Mouse (Mus musculus): ENCODE data around the gene Inpp5d. TPM values are rescaled to one million over a fixed set of nuclear protein-coding genes. Genes with fewer than 3 reads are reported as not detected.

Inpp5d gene
- polyA plus RNA-seq, 1 experiment from 2014 or later, result 6.2 TPM

- Histone ChIP-seq H3K4me1 (replicated peaks) (no peaks in the 10 kb centered on the region; the same call in 1 of the 2 replicates), H3K27ac (no peak overlapping the region), H3K27me3 (ENCODE audit: insufficient read depth, poor library complexity, severe bottlenecking) (0 out of 2 replicates have a peak, but pooled peaks cover under 1% of the 10 kb centered on the region), H3K4me3 (no peak overlapping the region), H3K36me3 (no peaks in the 10 kb centered on the region), H3K9me3 (no peaks in the 10 kb centered on the region)
- DNase-seq (ENCODE audit: low spot score), result no peak
- 91% methylated on average over 5 of the region's 5 CpGs for WGBS
Observed at GRCm38 (mm10) chr1:87603389-87603788, 16.7 kb upstream of the Inpp5d start.

DNA sequence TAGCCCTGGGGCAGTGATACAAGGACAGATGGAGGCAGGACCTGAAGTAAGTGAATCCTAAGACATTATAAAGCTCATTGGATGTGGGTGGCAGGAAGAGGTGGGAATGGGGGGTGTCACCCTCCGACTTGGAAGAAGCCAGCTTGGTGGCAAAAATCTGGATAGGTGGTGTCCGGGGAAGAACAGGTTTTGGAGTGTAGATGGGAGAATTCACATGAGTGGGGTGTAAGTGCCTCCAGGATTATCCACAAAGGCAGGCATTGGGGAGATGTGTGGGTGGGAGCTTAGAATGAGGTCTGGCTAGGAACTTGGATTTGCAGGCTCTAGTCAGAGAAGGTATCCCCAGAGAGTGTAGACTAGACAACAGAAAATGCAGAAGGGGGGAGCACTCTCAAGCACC lies 14.8 kb upstream of the Inpp5d start:
- Histone ChIP-seq H3K36me3 (no peaks in the 10 kb centered on the region), H3K4me3 (no peak overlapping the region), H3K27me3 (ENCODE audit: insufficient read depth, poor library complexity, severe bottlenecking) (no peaks in the 10 kb centered on the region), H3K27ac (no peak overlapping the region), H3K9me3 (no peaks in the 10 kb centered on the region), H3K4me1 (replicated peaks) (no peaks in the 10 kb centered on the region; the same call in 1 of the 2 replicates)
- no peak for DNase-seq (ENCODE audit: low spot score)
- 82% methylated on average over 2 of the region's 2 CpGs for WGBS

GRCm38 (mm10) chr1:87607385-87608091 lies 12.6 kb upstream of the Inpp5d start:
- no peaks in the 10 kb centered on the region for H3K9me3 ChIP-seq
- no peak for DNase-seq (ENCODE audit: low spot score)
- no peaks in the 10 kb centered on the region for H3K36me3 ChIP-seq
- no peaks in the 10 kb centered on the region; the same call in 1 of the 2 replicates for H3K4me1 ChIP-seq (replicated peaks)
- H3K4me3 ChIP-seq, result no peak overlapping the region
- WGBS, result 79% methylated on average over 21 of the region's 21 CpGs
- no peak overlapping the region for H3K27ac ChIP-seq
- H3K27me3 ChIP-seq (ENCODE audit: insufficient read depth, poor library complexity, severe bottlenecking), result no peaks in the 10 kb centered on the region

- Histone ChIP-seq H3K36me3 (no peaks in the 10 kb centered on the region), H3K9me3 (no peaks in the 10 kb centered on the region)
- WGBS, result 31% methylated on average over 7 of the region's 7 CpGs
Observed at GRCm38 (mm10) chr1:87608416-87609046, 11.6 kb upstream of the Inpp5d start.

DNA sequence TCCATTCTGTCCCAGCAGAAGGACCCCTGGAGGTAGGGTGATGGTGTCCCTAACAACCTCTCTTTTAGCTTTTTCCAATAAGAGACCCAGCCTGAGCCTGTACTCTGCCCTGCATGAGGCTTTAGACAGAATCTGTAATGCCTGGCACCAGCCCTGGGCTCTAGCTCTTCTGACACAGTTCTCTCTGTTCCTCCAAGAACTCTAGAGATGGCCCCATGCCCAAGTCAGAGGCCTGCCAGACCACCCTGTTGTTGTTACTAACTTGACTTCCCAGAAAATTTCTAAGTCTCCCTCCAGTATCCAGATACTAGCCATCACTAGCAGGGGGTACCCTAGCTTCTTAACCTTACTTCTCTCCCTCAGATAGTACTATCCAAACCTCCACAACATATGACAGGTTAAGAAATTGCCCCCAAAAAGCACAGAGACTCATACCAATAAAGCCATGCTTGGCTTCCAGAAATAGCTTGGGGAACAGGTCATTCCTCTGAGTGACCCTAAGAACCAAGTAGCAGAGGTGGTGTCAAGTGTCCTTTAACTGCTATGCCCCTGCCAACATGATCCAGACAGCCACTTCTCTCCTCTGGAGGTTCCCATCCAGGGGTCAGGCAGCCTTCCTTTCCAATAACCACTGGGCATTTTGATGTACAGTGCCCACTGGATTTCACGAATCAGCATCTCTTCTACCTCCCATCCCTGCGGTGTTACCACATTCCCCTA lies 5.4 kb upstream of the Inpp5d start:
- Histone ChIP-seq H3K4me3 (no peak overlapping the region), H3K4me1 (replicated peaks) (no peaks in the 10 kb centered on the region), H3K36me3 (no peaks in the 10 kb centered on the region), H3K27me3 (ENCODE audit: insufficient read depth, poor library complexity, severe bottlenecking) (no peaks in the 10 kb centered on the region), H3K9me3 (no peaks in the 10 kb centered on the region), H3K27ac (no peak overlapping the region)
- 85% methylated on average over 2 of the region's 2 CpGs for WGBS
- no peak for DNase-seq (ENCODE audit: low spot score)

More at GRCm38 (mm10) chr1:87608416-87609046, 11.6 kb upstream of the Inpp5d start:
- no peak overlapping the region for H3K27ac ChIP-seq
- H3K4me1 ChIP-seq (replicated peaks), result no peaks in the 10 kb centered on the region; the same call in 1 of the 2 replicates
- no peaks in the 10 kb centered on the region for H3K27me3 ChIP-seq (ENCODE audit: insufficient read depth, poor library complexity, severe bottlenecking)
- no peak overlapping the region for H3K4me3 ChIP-seq
- peak; percentile 75 for DNase-seq (ENCODE audit: low spot score)

GRCm38 (mm10) chr1:87620693-87621092 lies 581 bp downstream of the Inpp5d start:
- no peaks in the 10 kb centered on the region for H3K36me3 ChIP-seq
- DNase-seq (ENCODE audit: low spot score), result no peak
- H3K27ac ChIP-seq, result peak overlapping the region; percentile 67
- H3K4me3 ChIP-seq, result peak overlapping the region; percentile 23
- 73% methylated on average over 6 of the region's 6 CpGs for WGBS
- peaks cover 25% of the 10 kb centered on the region for H3K4me1 ChIP-seq (replicated peaks)
- no peaks in the 10 kb centered on the region for H3K9me3 ChIP-seq
- H3K27me3 ChIP-seq (ENCODE audit: insufficient read depth, poor library complexity, severe bottlenecking), result no peaks in the 10 kb centered on the region

DNA sequence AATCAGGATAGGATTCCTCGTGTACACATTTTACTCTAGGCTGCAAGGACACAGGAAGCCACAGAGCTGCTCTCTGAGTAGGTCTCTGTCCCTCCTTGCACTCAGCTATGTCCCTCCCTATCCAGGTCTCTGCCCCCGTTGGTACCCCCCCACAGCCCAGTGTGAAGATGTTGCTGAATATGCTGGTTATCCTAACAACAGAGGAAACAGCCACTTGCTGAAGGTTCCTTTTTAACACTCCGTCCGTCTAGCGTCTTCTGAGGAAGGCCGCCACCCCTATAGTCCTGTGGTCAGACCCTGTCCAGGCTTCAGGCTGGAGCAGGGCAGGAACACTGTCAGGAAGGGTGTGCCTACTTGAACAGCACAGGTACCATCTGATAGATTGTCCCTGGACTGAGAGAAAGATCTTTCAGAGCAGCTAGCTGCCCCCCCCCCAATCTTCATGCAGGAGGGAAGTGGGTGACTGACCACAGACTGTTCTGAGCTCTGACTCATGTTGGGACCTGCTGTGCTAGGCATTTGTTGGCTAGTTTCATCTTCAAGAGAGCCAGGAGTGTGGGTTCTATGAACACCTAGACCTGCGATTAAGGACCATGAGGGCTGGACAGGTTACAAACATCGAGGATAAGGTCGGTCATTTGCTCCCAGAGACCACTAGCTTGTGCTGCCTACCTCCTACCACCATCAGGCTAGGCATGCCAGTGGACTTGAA lies 1.2 kb downstream of the Inpp5d start:
- Histone ChIP-seq H3K27me3 (ENCODE audit: insufficient read depth, poor library complexity, severe bottlenecking) (no peaks in the 10 kb centered on the region), H3K4me3 (no peak overlapping the region), H3K9me3 (no peaks in the 10 kb centered on the region), H3K4me1 (replicated peaks) (peaks cover 25% of the 10 kb centered on the region), H3K36me3 (no peaks in the 10 kb centered on the region), H3K27ac (peak overlapping the region; percentile 45)
- WGBS, result 91% methylated on average over 9 of the region's 9 CpGs
- no peak for DNase-seq (ENCODE audit: low spot score)

- Histone ChIP-seq H3K27ac (no peak overlapping the region), H3K4me1 (replicated peaks) (peaks cover 25% of the 10 kb centered on the region), H3K27me3 (ENCODE audit: insufficient read depth, poor library complexity, severe bottlenecking) (no peaks in the 10 kb centered on the region), H3K36me3 (no peaks in the 10 kb centered on the region), H3K9me3 (no peaks in the 10 kb centered on the region), H3K4me3 (no peak overlapping the region)
- no peak for DNase-seq (ENCODE audit: low spot score)
- WGBS, result 62% methylated on average over 3 of the region's 3 CpGs
Observed at GRCm38 (mm10) chr1:87621858-87622279, 1.8 kb downstream of the Inpp5d start.

GRCm38 (mm10) chr1:87623977-87624666 lies 4.0 kb downstream of the Inpp5d start:
- Histone ChIP-seq H3K4me3 (no peak overlapping the region), H3K4me1 (replicated peaks) (peaks cover 25% of the 10 kb centered on the region), H3K27me3 (ENCODE audit: insufficient read depth, poor library complexity, severe bottlenecking) (no peaks in the 10 kb centered on the region), H3K36me3 (no peaks in the 10 kb centered on the region), H3K27ac (no peak overlapping the region), H3K9me3 (no peaks in the 10 kb centered on the region)
- no peak for DNase-seq (ENCODE audit: low spot score)
- WGBS, result 83% methylated on average over 1 of the region's 1 CpGs

GRCm38 (mm10) chr1:87624826-87625225 lies 4.7 kb downstream of the Inpp5d start:
- 88% methylated on average over 2 of the region's 2 CpGs for WGBS
- Histone ChIP-seq H3K9me3 (no peaks in the 10 kb centered on the region), H3K27me3 (ENCODE audit: insufficient read depth, poor library complexity, severe bottlenecking) (no peaks in the 10 kb centered on the region), H3K4me3 (no peak overlapping the region), H3K4me1 (replicated peaks) (peaks cover 25% of the 10 kb centered on the region), H3K27ac (no peak overlapping the region), H3K36me3 (no peaks in the 10 kb centered on the region)
- DNase-seq (ENCODE audit: low spot score), result no peak

DNA sequence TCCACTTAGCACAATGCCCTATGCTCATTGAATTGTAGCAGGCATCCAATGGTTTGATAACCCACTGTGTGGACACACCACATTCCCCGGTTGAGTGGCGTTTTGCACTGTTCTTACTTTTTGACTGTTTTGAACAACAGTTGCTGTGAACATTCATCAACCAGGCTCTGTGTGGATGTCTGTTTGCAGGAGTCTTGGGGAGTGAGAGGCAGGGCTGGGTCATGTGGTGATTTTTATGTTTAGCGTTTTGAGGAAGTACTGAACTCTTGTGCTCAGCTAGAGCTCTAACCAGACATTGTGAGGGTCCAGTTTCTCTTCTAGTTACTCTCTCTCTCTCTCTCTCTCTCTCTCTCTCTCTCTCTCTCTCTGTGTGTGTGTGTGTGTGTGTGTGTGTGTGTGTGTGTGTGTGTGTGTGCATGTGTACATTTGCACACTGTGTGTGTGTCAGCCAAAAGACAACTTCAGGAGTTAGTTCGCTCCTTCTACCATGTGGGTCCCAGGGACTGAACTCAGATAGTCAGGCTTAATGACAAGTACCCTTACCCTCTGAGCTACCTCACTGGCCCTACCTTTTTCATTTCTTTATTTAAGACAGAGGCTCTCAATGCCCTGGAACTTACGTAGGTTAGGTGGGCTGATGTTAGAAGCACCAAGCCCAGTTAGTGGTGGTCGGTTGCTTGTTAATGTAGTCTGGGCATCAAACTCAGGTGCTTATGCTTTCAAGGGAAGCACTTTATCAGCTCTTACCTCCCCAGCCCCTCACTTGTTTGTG lies 5.3 kb downstream of the Inpp5d start:
- Histone ChIP-seq H3K27ac (no peak overlapping the region), H3K4me1 (replicated peaks) (peaks cover 20% of the 10 kb centered on the region), H3K4me3 (no peak overlapping the region), H3K36me3 (no peaks in the 10 kb centered on the region), H3K9me3 (no peaks in the 10 kb centered on the region), H3K27me3 (ENCODE audit: insufficient read depth, poor library complexity, severe bottlenecking) (no peaks in the 10 kb centered on the region)
- DNase-seq (ENCODE audit: low spot score), result no peak
- 82% methylated on average over 6 of the region's 6 CpGs for WGBS

Data from hindbrain, embryonic 10.5 days (tissue).